Mouse (Mus musculus): ENCODE measurements around the gene Slc39a11.

- no peak for TF ChIP-seq CTCF (IDR thresholded peaks at IDR 0.05; ENCODE audit: insufficient read depth, low read length)
- TF ChIP-seq POLR2A (IDR thresholded peaks at IDR 0.05; ENCODE audit: borderline replicate concordance, extremely low read depth, low read depth, low read length) = no peak
Measured at GRCm38 (mm10) chr11:113232049-113232448, 417.8 kb downstream of the Slc39a11 start.
